Mouse (Mus musculus): ENCODE data around the gene Wdr45.
"Not testable (repeated sequence)": the region's sequence is repeated elsewhere in the genome, so short reads cannot be mapped to it uniquely, and the experiment has no call there.

The Wdr45 gene

DNA sequence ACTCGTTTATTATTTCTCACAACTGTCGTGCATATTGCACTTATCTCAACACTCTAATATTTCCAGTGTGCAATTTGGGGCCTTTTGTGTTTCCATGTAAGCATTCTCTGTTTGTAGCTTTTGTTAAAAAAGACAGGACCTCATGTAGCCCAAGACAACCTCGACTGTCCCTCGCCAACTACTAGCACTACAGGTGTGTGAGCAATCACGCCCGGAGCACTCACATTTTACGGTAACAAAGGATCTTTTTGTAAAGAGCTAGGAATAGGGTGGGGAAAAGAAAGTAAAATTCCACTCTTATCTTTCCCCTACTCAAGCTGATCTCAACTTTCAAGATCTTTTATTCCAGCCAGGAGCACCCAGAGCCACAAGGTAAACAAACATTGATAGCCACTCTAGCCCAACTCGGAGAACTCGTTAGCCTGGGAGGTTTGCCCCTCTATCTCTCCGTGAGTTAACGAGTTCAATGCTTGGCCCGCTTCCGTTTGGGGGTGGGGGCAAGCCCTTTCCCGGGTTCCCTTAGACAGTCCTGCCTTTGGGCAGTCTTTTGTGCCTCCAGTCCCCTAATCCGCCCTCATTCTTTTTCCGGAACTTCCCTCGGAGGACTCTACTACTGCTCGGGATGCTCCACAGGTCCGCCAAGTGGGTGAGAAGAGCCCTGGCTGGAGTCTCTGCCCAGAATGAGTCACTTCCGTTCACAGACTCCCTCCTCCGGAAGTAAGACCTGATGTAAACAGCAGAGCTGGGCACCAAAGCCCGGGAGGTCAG is 7.6 kb downstream of the Wdr45 start, which contains the start of gene Gm45208:
Gm45208 (plus strand) TSS at position 732 of the 768 bp plus-strand sequence.
- peak; percentile 81 for DNase-seq (ENCODE audit: low read depth, low spot score)

GRCm38 (mm10) chrX:7722282-7722611 is 8.1 kb downstream of the Wdr45 start:
- no peak for DNase-seq (ENCODE audit: low read depth, low spot score)

DNA sequence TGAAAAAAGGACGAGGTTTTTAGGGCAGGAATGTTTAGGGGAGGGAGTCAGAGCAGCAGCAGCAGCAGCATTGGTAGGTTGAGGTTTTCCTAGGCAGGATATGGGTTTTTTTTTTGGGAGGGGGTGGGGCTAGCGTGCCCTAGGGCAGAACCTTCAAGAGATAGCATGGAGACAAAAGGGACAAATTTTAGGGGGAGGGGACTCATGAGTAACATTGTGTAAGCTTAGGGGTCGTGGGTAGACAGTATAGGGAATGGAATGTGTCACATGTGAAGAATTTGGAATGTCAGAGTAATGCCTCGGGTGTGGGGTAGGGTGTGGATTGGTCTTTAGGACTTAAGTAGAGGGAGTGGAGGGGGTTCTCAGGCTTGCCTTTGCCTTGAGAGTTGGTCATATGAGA is 8.6 kb downstream of the Wdr45 start:
- peak; percentile 78 for DNase-seq (ENCODE audit: low read depth, low spot score)

DNA sequence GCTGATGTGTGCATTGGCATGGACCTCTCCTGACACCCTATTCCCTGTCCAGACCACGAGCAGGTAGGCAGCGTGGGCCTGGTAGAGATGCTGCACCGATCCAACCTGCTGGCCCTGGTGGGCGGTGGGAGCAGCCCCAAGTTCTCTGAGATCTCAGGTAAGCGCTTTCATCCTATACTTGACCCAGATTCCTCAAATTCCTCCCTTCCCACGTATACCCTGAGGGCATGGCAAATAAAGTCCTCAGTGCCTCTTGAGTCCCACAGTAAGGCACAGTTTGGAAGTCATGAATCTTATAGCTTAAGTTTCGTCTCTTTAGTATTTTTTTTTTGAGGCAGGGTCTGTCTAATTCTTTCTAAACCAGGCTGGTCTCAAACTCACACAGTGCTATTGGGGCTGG is 10.0 kb downstream of the Wdr45 start:
- no peak for DNase-seq (ENCODE audit: low read depth, low spot score)

GRCm38 (mm10) chrX:7725841-7726240 is 11.7 kb downstream of the Wdr45 start:
- peak; percentile 74 for DNase-seq (ENCODE audit: low read depth, low spot score)

DNA sequence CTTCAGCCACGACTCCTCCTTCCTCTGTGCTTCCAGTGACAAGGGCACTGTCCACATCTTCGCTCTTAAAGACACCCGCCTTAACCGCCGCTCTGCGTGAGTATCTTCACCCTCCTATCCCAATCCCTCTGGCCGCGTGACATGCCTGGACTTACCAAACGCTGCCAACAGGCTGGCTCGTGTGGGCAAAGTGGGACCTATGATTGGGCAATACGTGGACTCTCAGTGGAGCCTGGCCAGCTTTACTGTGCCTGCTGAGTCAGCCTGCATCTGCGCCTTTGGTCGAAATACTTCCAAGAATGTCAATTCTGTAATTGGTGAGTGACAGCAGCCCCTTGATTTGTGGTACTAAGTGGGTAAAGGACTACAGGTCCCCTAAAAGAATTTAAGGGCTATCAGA is 13.0 kb downstream of the Wdr45 start:
- DNase-seq (ENCODE audit: low read depth, low spot score), result no peak

- DNase-seq (ENCODE audit: low read depth, low spot score), result peak; percentile 96
Measured at GRCm38 (mm10) chrX:7728215-7728921, 14.2 kb downstream of the Wdr45 start, which contains the start of gene Praf2. TSS of gene Praf2 (plus strand) at chrX:7728439.

DNA sequence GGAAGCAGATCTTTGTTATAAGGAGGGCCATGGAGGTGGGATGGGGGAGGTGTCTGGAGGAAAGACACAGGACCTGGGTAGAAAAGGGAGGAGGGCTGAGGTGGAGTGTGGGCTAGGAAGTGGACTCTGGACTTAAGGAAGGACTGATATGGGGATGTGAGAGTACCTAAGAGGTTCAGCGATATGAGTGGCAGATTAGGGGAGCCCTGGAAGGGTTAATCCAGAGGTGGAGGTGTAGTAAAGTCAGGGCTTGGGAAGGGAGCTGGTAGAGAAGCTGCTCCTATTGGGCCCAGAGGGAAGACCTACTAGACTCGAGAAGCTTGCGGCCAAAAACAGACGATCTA is 14.8 kb downstream of the Wdr45 start:
- DNase-seq (ENCODE audit: low read depth, low spot score), result no peak

DNA sequence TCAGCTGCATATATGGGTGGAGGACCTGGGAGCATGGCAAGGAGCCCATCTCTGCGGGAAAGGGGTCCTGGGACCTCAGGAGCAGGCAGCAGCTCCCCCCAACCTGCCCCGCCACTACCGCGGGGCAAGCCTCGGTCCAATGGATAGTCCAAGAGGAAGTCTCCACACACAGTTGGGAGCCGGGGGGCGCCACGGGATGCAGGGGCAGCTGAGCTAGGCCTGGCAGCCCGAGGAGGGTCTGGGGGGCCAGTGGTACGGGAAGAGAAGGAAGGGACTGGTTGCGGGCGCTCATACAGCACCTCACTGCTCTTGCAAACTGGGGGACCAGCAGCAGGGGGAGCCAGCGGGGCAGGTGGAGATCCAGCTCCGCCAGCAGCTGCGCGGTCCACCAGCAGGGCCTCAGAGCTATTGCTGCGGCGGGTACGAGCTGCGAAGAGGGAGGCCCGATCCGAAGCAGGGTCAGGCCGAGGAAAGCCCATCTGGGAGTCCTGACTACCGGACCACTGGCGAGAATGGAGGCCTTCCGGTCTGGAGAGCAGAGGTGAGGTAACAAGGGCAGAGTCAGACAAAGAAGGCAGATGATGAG is 19.5 kb downstream of the Wdr45 start:
- peak; percentile 64 for DNase-seq (ENCODE audit: low read depth, low spot score)

GRCm38 (mm10) chrX:7739336-7740081 is 25.4 kb downstream of the Wdr45 start:
- DNase-seq (ENCODE audit: low read depth, low spot score), result no peak

DNA sequence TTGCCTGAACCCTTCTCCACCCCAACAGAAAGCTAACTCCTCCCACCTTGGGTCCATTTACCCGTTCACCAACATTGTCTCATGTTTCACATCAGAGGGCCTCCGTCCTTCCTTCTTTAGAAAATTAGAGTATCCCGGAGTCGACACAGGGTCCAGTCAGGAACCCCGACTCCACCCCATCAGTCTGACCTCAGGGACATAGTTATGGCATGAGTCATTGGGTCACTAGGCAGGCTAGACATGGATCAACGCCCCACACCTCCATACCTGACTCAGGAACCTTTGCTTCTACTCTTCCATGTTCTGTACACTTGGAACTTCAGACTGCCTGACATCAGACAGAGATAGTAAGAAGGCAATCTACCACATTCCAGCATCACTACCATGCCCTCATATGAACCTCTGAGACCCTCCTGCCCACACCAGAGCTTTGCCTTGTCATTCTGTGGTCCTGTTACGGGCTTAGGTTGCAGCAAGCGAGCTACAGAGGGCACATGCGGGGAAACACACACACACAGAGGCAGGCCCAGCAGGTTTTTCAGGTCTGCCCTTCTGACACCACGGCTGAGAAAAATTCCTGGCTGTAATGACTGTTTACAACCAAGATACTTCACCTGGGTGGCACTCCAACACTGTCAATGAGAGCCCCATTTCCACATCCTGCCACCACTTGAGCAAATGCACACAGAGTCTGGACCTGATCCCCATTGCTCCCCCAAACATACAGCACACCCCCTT is 26.1 kb downstream of the Wdr45 start:
- no peak for DNase-seq (ENCODE audit: low read depth, low spot score)

DNA sequence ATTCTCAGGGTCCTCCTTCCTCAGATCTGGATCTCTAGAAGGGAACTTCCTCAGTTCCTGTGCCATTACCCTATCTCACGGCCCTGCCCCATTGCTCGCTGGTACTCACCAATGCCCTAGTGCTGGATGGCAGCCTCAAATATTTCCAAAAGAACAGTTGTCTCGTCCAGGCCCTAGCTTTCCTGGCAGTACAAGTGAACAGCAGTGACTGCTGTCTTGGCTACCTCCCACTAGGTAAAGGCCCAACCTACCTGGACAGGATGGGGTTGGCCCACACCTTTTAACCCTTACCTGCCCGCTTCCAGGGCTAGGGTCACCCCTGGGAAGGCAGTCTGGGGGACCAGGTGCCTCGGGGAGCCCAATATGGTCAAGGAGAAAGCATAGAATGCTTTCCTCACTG is 27.0 kb downstream of the Wdr45 start:
- no peak for DNase-seq (ENCODE audit: low read depth, low spot score)

- DNase-seq (ENCODE audit: low read depth, low spot score), result no peak
Measured at GRCm38 (mm10) chrX:7743470-7743869, 29.3 kb downstream of the Wdr45 start.

GRCm38 (mm10) chrX:7744940-7745339 is 30.8 kb downstream of the Wdr45 start:
- no peak for DNase-seq (ENCODE audit: low read depth, low spot score)

- DNase-seq (ENCODE audit: low read depth, low spot score), result no peak
Measured at GRCm38 (mm10) chrX:7745429-7745828, 31.3 kb downstream of the Wdr45 start.

- peak; percentile 92 for DNase-seq (ENCODE audit: low read depth, low spot score)
Measured at GRCm38 (mm10) chrX:7750432-7751116, 36.4 kb downstream of the Wdr45 start, which contains the start of gene Ccdc120. TSS of gene Ccdc120 (minus strand) at chrX:7750905.

DNA sequence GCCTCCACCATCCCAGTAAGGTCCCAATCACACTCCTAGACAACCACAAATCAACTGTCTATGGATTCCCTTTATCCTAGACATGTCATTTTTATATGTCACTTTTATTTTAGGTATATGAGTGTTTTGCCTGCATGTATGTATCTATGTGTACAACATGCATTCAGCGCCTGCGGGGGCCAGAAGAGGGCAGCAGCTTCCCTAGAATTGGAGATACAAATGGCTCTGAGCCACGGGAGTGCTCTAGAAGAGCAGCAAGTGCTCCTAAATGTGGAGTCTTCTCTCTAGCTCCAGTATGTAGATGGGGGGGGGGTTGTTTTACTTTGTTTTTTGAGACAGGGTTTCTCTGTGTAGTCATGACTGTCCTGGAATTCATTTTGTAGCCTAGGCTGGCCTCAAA is 39.5 kb downstream of the Wdr45 start:
- DNase-seq (ENCODE audit: low read depth, low spot score), result not testable (repeated sequence)

DNA sequence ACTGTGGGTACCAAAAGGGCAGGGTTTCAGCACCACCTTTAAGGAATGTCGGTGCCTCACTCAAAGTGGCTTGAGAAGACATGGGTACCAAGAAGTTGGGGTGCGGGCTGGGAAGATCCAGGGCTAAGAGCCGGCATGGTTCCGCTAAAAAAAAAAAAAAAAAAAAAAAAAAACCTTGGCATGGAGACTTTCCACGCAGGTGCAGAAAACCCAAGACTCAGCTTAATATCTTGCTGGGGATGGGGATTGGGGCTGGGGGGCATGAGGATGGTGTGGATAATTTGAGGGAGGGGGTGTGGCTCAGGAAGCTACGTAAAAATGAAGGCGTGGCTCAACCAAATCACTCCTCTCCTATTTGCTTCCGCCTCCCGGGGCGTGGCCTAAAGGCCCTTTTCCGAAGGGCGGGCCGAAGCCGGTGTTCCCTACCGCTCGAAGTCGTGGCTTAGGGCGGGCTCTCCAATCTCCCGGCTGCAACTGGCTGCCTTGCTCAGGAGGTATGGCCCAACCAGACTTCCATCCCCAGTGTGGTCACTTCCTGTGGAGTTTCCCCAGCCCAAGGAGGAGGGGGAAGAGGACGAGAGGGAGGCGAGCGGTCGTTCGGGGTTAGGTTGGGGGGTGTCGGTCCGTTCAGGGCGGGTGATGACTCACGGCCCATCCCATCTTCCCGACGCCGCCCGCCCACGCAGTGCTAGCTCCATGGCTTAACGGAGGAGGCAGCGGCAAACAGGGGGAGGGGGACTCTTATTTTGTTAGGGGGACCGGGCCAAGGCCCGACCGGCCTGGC is 48.2 kb downstream of the Wdr45 start, which contains the start of gene Tfe3:
Tfe3 (plus strand) TSS at position 424 of the 784 bp plus-strand sequence.
- DNase-seq (ENCODE audit: low read depth, low spot score), result peak; percentile 92

GRCm38 (mm10) chrX:7762921-7763197 is 48.7 kb downstream of the Wdr45 start:
- no peak for DNase-seq (ENCODE audit: low read depth, low spot score)

All from ES-CJ7 (cell line).